Mouse (Mus musculus): ENCODE measurements around the gene Bcdin3d. TPM values are rescaled to one million over a fixed set of nuclear protein-coding genes. Genes with fewer than 3 reads are reported as not detected.

Gene Bcdin3d
- polyA plus RNA-seq, 1 experiment: 5.2 TPM

DNA sequence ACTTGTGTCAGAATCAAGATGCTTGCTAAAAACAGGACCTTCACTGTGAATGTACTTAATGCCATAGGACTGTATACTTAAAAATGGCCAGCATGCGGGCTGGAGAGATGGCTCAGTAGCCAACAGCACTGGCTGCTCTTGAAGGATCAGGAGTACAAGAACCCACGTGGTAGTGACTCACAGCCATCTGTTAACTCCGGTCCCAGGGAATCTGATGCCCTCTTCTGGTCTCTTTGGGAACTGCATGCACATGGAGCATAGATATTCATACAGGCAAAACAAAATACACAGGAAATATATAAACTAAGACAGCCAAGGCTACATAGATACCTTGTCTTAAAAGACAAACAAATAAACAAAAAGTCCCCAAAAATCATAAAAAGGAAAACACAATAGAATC, 5.5 kb downstream of the Bcdin3d start:
- no peak overlapping the region for H3K4me3 ChIP-seq (ENCODE audit: low read depth, low read length)
- no peaks in the 10 kb centered on the region for H3K27me3 ChIP-seq (ENCODE audit: control insufficient read depth, insufficient read depth, low read length)
- H3K4me1 ChIP-seq (ENCODE audit: control insufficient read depth, insufficient read depth, insufficient read length, low read length): no peaks in the 10 kb centered on the region
- 34% methylated on average over 3 of the region's 3 CpGs for WGBS
- no peak overlapping the region for H3K27ac ChIP-seq (ENCODE audit: insufficient read depth, low read depth, low read length)
- no peaks in the 10 kb centered on the region; the same call in 1 of the 2 replicates for H3K36me3 ChIP-seq (ENCODE audit: control insufficient read depth, insufficient read depth, low read length)
- peak; percentile 57; the same call in 1 of the 2 replicates for TF ChIP-seq CTCF (IDR thresholded peaks at IDR 0.05; ENCODE audit: extremely low read depth, insufficient read length, insufficient replicate concordance, low read depth, low read length)
- no peak for TF ChIP-seq POLR2A (IDR thresholded peaks at IDR 0.05; ENCODE audit: low read depth, low read length)

DNA sequence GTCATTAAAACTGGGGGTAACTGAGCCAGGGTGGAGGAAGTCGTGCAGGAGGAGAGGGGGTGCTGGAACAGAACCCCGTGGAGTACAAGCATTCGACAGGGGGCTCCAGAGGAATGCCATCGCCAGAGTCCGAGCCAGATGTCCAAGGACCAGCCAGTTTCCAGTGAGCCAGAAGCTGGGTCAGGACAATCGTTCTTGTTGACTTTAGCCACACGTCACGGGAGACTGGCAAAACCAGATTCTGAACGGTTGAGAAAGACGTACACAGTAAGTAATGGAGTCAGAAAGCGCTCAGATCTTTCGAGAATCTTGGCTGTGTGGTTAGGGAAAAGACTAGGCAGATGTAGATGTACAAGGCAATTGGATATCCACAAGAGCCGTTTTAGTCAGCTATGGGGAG, 11.3 kb downstream of the Bcdin3d start:
- H3K27ac ChIP-seq (ENCODE audit: insufficient read depth, low read depth, low read length): no peak overlapping the region
- peaks cover 3% of the 10 kb centered on the region; the same call in 1 of the 2 replicates for H3K4me1 ChIP-seq (ENCODE audit: control insufficient read depth, insufficient read depth, insufficient read length, low read length)
- 32% methylated on average over 13 of the region's 13 CpGs for WGBS
- TF ChIP-seq CTCF (IDR thresholded peaks at IDR 0.05; ENCODE audit: extremely low read depth, insufficient read length, insufficient replicate concordance, low read depth, low read length) (no peak), POLR2A (IDR thresholded peaks at IDR 0.05; ENCODE audit: low read depth, low read length) (no peak)
- no peak overlapping the region for H3K4me3 ChIP-seq (ENCODE audit: low read depth, low read length)
- H3K36me3 ChIP-seq (ENCODE audit: control insufficient read depth, insufficient read depth, low read length): no peaks in the 10 kb centered on the region
- H3K27me3 ChIP-seq (ENCODE audit: control insufficient read depth, insufficient read depth, low read length): no peaks in the 10 kb centered on the region

DNA sequence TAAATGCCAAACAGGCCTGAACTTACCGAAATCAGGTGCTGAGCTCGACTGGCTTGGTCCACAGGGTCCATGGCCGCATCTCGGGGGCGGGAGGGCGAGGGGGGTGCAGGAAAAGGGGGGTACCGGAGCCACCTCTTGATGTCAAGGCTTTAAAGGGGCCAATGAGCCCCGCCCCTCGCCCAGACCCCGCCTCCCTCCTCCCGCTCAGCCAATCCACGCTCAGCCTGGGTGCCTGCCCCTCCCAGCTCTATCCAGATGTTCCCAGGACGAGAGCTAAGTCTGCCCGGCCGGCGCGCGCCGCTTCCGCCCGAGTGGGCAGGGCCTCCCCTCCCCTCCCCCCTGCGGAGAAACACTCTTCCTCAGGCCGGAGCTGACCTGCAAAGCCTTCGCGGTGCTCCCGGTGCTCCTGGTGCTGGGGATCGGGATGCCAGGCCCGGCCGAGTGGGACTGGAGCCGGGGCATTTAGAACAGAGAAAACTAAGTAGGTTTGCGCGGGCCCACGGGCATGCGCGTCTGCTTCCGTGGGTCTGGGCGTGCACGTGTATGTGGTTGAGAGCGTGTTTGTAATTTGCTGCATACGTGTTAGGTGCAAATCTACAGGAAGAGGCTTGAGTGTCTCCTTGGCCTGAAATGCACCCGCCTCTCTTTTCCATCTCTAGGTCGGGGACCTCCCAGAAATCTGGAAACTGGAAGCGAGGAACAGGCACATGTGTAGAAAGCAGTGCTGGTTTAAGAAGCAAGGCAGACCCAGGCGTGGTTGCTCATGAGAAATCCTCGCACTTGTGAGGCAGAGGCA, 16.7 kb downstream of the Bcdin3d start, which contains the start of gene Nckap5l:
Gene Nckap5l, minus strand, starts transcription at position 143 of the 796 bp plus-strand sequence.
- H3K4me3 ChIP-seq (ENCODE audit: low read depth, low read length): peak within 1 kb of the TSS; percentile 87
- WGBS: under 1% methylated on average over 45 of the region's 45 CpGs
- peaks cover 6% of the 10 kb centered on the region for H3K4me1 ChIP-seq (ENCODE audit: control insufficient read depth, insufficient read depth, insufficient read length, low read length)
- no peaks in the 10 kb centered on the region for H3K36me3 ChIP-seq (ENCODE audit: control insufficient read depth, insufficient read depth, low read length)
- no peaks in the 10 kb centered on the region for H3K27me3 ChIP-seq (ENCODE audit: control insufficient read depth, insufficient read depth, low read length)
- H3K27ac ChIP-seq (ENCODE audit: insufficient read depth, low read depth, low read length): peak within 1 kb of the TSS; percentile 32
- no peak for TF ChIP-seq CTCF (IDR thresholded peaks at IDR 0.05; ENCODE audit: extremely low read depth, insufficient read length, insufficient replicate concordance, low read depth, low read length)
- TF ChIP-seq POLR2A (IDR thresholded peaks at IDR 0.05; ENCODE audit: low read depth, low read length): peak; percentile 17; the same call in 1 of the 2 replicates

DNA sequence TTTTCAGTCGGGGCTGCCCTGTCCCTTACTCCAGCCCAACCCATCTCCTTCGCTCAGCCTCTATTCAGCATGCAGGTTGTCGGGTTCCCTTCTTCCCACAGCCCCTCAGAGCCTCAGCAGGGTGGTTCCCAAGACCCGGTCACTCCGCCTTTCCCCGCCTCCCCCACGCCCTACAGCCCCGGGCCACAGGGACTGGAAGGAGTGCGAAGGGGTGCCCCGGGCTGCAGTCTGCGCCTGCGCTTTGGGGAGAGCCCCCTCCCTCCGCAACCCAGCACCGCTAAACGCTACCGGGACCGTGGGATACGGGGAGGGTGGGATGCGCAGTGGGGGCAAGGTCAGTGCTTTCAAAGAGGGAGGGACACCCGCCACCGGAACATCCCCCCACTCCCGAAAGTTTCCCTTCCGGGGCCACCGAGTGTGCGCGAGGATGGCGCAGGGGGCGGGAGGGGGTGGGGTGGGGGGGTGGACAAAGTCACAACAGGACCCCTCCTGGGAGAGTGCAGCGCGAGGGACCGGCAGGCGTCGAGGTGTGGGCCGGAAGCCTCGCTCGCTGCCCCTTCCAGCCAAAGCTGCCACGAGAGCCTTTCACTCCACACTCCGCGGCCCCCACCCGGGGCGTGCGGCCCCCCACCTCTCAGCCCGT, 17.4 kb downstream of the Bcdin3d start:
- peaks cover 6% of the 10 kb centered on the region for H3K4me1 ChIP-seq (ENCODE audit: control insufficient read depth, insufficient read depth, insufficient read length, low read length)
- 7% methylated on average over 37 of the region's 43 CpGs for WGBS
- H3K27ac ChIP-seq (ENCODE audit: insufficient read depth, low read depth, low read length): peak overlapping the region; percentile 9; the same call in 1 of the 2 replicates
- no peak for TF ChIP-seq POLR2A (IDR thresholded peaks at IDR 0.05; ENCODE audit: low read depth, low read length)
- TF ChIP-seq CTCF (IDR thresholded peaks at IDR 0.05; ENCODE audit: extremely low read depth, insufficient read length, insufficient replicate concordance, low read depth, low read length): no peak
- H3K4me3 ChIP-seq (ENCODE audit: low read depth, low read length): peak overlapping the region; percentile 87
- no peaks in the 10 kb centered on the region for H3K27me3 ChIP-seq (ENCODE audit: control insufficient read depth, insufficient read depth, low read length)
- H3K36me3 ChIP-seq (ENCODE audit: control insufficient read depth, insufficient read depth, low read length): no peaks in the 10 kb centered on the region

DNA sequence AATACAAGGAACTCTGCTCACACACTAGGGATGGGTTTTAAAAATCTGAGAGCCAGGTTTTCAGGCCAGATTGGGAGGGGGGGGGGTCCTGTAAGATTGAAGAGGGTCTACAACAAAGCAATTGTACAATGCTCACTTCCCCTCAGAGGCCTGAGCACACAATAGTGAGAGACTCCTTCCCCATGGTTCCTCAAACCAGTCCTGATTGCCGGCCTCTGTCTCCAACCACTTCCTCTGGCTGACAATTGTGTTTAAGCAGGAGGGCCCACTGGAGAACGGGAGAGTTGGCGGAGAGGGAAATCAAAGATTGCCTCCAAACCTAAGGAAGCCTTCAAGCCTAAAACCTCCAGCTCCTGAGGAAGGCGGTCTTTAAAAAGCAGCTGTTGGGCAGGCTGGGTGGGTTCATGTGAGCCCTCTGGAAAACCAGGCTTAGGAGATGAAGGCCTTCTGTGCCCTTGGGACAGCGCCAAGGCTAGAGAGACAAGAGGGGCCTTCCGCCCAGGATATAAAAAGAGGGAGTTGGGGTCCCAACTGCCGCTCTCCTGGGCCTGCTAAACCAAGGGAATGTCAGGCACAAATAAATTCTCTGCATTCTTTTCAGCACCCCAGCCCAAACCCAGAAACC, 18.1 kb downstream of the Bcdin3d start:
- Histone ChIP-seq H3K36me3 (ENCODE audit: control insufficient read depth, insufficient read depth, low read length) (no peaks in the 10 kb centered on the region), H3K27me3 (ENCODE audit: control insufficient read depth, insufficient read depth, low read length) (no peaks in the 10 kb centered on the region), H3K4me1 (ENCODE audit: control insufficient read depth, insufficient read depth, insufficient read length, low read length) (peaks cover 6% of the 10 kb centered on the region), H3K4me3 (ENCODE audit: low read depth, low read length) (peak overlapping the region; percentile 87), H3K27ac (ENCODE audit: insufficient read depth, low read depth, low read length) (peak overlapping the region; percentile 9; the same call in 1 of the 2 replicates)
- WGBS: 69% methylated on average over 7 of the region's 7 CpGs
- TF ChIP-seq POLR2A (IDR thresholded peaks at IDR 0.05; ENCODE audit: low read depth, low read length) (no peak), CTCF (IDR thresholded peaks at IDR 0.05; ENCODE audit: extremely low read depth, insufficient read length, insufficient replicate concordance, low read depth, low read length) (no peak)

DNA sequence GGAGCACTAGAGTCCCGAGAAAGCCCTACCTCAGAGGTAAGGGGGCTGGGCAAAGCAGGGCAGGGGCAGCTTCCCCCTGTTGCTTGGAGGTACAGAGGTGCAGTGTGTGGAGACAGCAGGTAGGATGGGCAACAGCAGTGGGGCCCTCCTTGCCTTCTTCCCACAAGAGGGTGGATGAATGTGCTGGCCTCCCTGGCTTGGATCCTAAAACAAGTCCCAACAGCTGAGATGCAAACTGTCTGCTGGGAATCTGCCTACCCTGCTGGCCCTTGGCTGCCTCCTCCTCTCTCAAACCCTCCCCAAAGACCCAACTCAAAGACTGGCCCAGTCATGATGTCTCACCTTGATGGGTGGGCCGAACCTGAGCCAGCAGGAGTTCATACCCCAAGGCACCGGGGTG, 19.1 kb downstream of the Bcdin3d start:
- TF ChIP-seq CTCF (IDR thresholded peaks at IDR 0.05; ENCODE audit: extremely low read depth, insufficient read length, insufficient replicate concordance, low read depth, low read length) (no peak), POLR2A (IDR thresholded peaks at IDR 0.05; ENCODE audit: low read depth, low read length) (no peak)
- no peak overlapping the region for H3K4me3 ChIP-seq (ENCODE audit: low read depth, low read length)

More for the DNA sequence above, 19.1 kb downstream of the Bcdin3d start:
- WGBS: 86% methylated on average over 3 of the region's 3 CpGs
- Histone ChIP-seq H3K4me1 (ENCODE audit: control insufficient read depth, insufficient read depth, insufficient read length, low read length) (peaks cover 6% of the 10 kb centered on the region), H3K27me3 (ENCODE audit: control insufficient read depth, insufficient read depth, low read length) (no peaks in the 10 kb centered on the region), H3K27ac (ENCODE audit: insufficient read depth, low read depth, low read length) (no peak overlapping the region), H3K36me3 (ENCODE audit: control insufficient read depth, insufficient read depth, low read length) (no peaks in the 10 kb centered on the region)

Measured in small intestine, adult 2 months (tissue).